In genomic region chr3:107114941-107115340, GRCm38 (mm10) we compare ENCODE assay signal across 21 mouse cellular contexts. TPM values are rescaled to one million over a fixed set of nuclear protein-coding genes. Genes with fewer than 3 reads are reported as not detected.
A peak's percentile ranks its signal among the peaks of the same experiment; 100 is the strongest.
DNase-seq lines count a peak whose midpoint lies in the region; ATAC-seq lines count a peak whose summit lies in the region.
"Had no signal": no experiment of that assay in that cellular context is flagged by ENCODE, and none has a peak within 500 bp of the region (broad histone marks: within the 10 kb centered on the region; RNA-seq: fewer than 3 reads in every experiment).

No protein-coding gene starts in this region.

- H3K4me1 ChIP-seq in hindbrain, embryonic 14.5 days (replicated peaks; ENCODE audit: control insufficient read depth, insufficient read depth, low read length) = peaks cover 25% of the 10 kb centered on the region
- peaks cover 27% of the 10 kb centered on the region for H3K4me1 ChIP-seq in hindbrain, embryonic 13.5 days (replicated peaks)
- H3K4me1 ChIP-seq in midbrain, embryonic 13.5 days (replicated peaks) = peaks cover 30% of the 10 kb centered on the region
- H3K4me1 ChIP-seq in midbrain, embryonic 10.5 days = peaks cover 24% of the 10 kb centered on the region
- H3K4me1 ChIP-seq: heart, embryonic 15.5 days had no signal

- H3K36me3 ChIP-seq in hindbrain, embryonic 14.5 days (replicated peaks; ENCODE audit: control insufficient read depth, insufficient read depth) = no peaks in the 10 kb centered on the region
- H3K36me3 ChIP-seq in hindbrain, embryonic 13.5 days = no peaks in the 10 kb centered on the region
- no peaks in the 10 kb centered on the region for H3K36me3 ChIP-seq in midbrain, embryonic 13.5 days
- H3K36me3 ChIP-seq in midbrain, embryonic 10.5 days = no peaks in the 10 kb centered on the region
- H3K36me3 ChIP-seq: embryonic facial prominence, embryonic 10.5 days; G1E; heart, embryonic 15.5 days; hindbrain, embryonic 15.5 days had no signal

- no peaks in the 10 kb centered on the region for H3K27me3 ChIP-seq in hindbrain, embryonic 14.5 days (ENCODE audit: control insufficient read depth, insufficient read depth, low read length)
- H3K27me3 ChIP-seq in hindbrain, embryonic 13.5 days = no peaks in the 10 kb centered on the region
- no peaks in the 10 kb centered on the region for H3K27me3 ChIP-seq in midbrain, embryonic 13.5 days
- H3K27me3 ChIP-seq in midbrain, embryonic 10.5 days (ENCODE audit: low read depth, poor library complexity, severe bottlenecking) = no peaks in the 10 kb centered on the region
- H3K27me3 ChIP-seq: heart, embryonic 15.5 days; hindbrain, embryonic 15.5 days had no signal

- no peak overlapping the region for H3K4me2 ChIP-seq in hindbrain, embryonic 14.5 days (replicated peaks)
- H3K4me2 ChIP-seq in hindbrain, embryonic 13.5 days = no peak overlapping the region
- H3K4me2 ChIP-seq in midbrain, embryonic 13.5 days (replicated peaks) = no peak overlapping the region
- H3K4me2 ChIP-seq: heart, embryonic 11.5 days; heart, embryonic 15.5 days had no signal

- no peak for ATAC-seq in hindbrain, embryonic 14.5 days (ENCODE audit: low FRiP score)
- no peak for ATAC-seq in hindbrain, embryonic 13.5 days (ENCODE audit: low FRiP score)
- ATAC-seq in midbrain, embryonic 13.5 days = peak; percentile 43; the same call in 1 of the 2 replicates
- ATAC-seq: CD4-positive, CD25-positive, alpha-beta regulatory T cell, adult 4 months had no signal

- 77% methylated on average over 2 of the region's 2 CpGs for WGBS in hindbrain, embryonic 14.5 days
- 79% methylated on average over 2 of the region's 2 CpGs for WGBS in hindbrain, embryonic 13.5 days
- 83% methylated on average over 2 of the region's 2 CpGs for WGBS in midbrain, embryonic 13.5 days
- 92% methylated on average over 2 of the region's 2 CpGs for WGBS in midbrain, embryonic 10.5 days

- no peaks in the 10 kb centered on the region for H3K9me3 ChIP-seq in hindbrain, embryonic 14.5 days (ENCODE audit: control insufficient read depth, low read length)
- H3K9me3 ChIP-seq in hindbrain, embryonic 13.5 days = no peaks in the 10 kb centered on the region
- H3K9me3 ChIP-seq in midbrain, embryonic 13.5 days = no peaks in the 10 kb centered on the region
- H3K9me3 ChIP-seq in midbrain, embryonic 10.5 days (replicated peaks) = no peaks in the 10 kb centered on the region
- H3K9me3 ChIP-seq: embryonic facial prominence, embryonic 10.5 days; G1E; heart, embryonic 15.5 days; hindbrain, embryonic 15.5 days had no signal

- H3K9ac ChIP-seq in hindbrain, embryonic 14.5 days = no peak overlapping the region
- H3K9ac ChIP-seq in hindbrain, embryonic 13.5 days = no peak overlapping the region
- no peak overlapping the region for H3K9ac ChIP-seq in midbrain, embryonic 13.5 days (replicated peaks)
- H3K9ac ChIP-seq: heart, embryonic 15.5 days; hindbrain, embryonic 15.5 days had no signal

- H3K4me3 ChIP-seq in hindbrain, embryonic 14.5 days (replicated peaks; ENCODE audit: low read length) = no peak overlapping the region
- H3K4me3 ChIP-seq in hindbrain, embryonic 13.5 days = no peak overlapping the region
- H3K4me3 ChIP-seq in midbrain, embryonic 13.5 days (replicated peaks) = no peak overlapping the region
- H3K4me3 ChIP-seq in midbrain, embryonic 10.5 days = no peak overlapping the region
- H3K4me3 ChIP-seq: embryonic facial prominence, embryonic 10.5 days; heart, adult 2 months; heart, embryonic 15.5 days had no signal

- peak; percentile 64 for DNase-seq in adrenal gland, postnatal 10 days
- DNase-seq in adrenal gland, postnatal 4 days (ENCODE audit: low spot score in 2 of 2) = no peak
- peak; percentile 80 to 84 for DNase-seq in cerebellum, postnatal 10 days
- DNase-seq in cerebellum, adult 11 months = no peak
- DNase-seq in hindbrain, embryonic 14.5 days (ENCODE audit: low spot score) = no peak
- DNase-seq in midbrain, embryonic 10.5 days (ENCODE audit: low spot score) = no peak
- DNase-seq: B cell, adult 2 months; cerebellum, adult 8-10 months; gastrocnemius, postnatal 14 days; heart, adult 2 months; heart, postnatal 14 days; kidney, adult 11 months had no signal

- H3K27ac ChIP-seq in hindbrain, embryonic 14.5 days = peak overlapping the region; percentile 87; the same call in 1 of the 2 replicates
- H3K27ac ChIP-seq in hindbrain, embryonic 13.5 days = no peak overlapping the region
- H3K27ac ChIP-seq in midbrain, embryonic 13.5 days = no peak overlapping the region
- no peak overlapping the region for H3K27ac ChIP-seq in midbrain, embryonic 10.5 days (replicated peaks)
- H3K27ac ChIP-seq: embryonic facial prominence, embryonic 10.5 days; heart, adult 2 months; heart, embryonic 15.5 days had no signal

RNA-seq across cellular contexts. Expression of gene Kcna2, which starts 14.0 kb away (rescaled TPM):
- 1 to 10 TPM; 2.5 to 2.6 TPM for total RNA-seq in adrenal gland, postnatal 10 days (2021)
- total RNA-seq in adrenal gland, postnatal 4 days (2021) = 1 to 10 TPM; 3.1 to 4.0 TPM
- 1.9 and 2.0 TPM in 2 replicates for polyA plus RNA-seq in hindbrain, embryonic 14.5 days (2014; fragmentation: Nextera tagmentation; extraction: Ambion mirVana)
- polyA plus RNA-seq in hindbrain, embryonic 13.5 days (2015; fragmentation: Nextera tagmentation; extraction: Ambion mirVana) = 1.2 and 1.3 TPM in 2 replicates
- polyA plus RNA-seq in midbrain, embryonic 13.5 days (2015; fragmentation: Nextera tagmentation; extraction: Ambion mirVana) = 1.1 and 1.2 TPM in 2 replicates
- 0.10 and 0.11 TPM in 2 replicates for polyA plus RNA-seq in midbrain, embryonic 10.5 days (2016; fragmentation: Nextera tagmentation; extraction: Ambion mirVana)
- total RNA-seq: hematopoietic stem cell, adult 5-6 weeks had no signal
- polyA plus RNA-seq: G1E had no signal

Comparison
In these comparisons a context has a peak if more than half of its experiments do, and no peak if none do; other contexts are left out.
1. DNase-seq: peak in adrenal gland, postnatal 10 days (single experiment) and cerebellum, postnatal 10 days (2 of 2); none in adrenal gland, postnatal 4 days (0 of 2), cerebellum, adult 11 months (single experiment), hindbrain, embryonic 14.5 days (single experiment) and midbrain, embryonic 10.5 days (single experiment).